Mouse (Mus musculus) limb, embryonic 11.5 days (tissue): ENCODE data around the gene Lyz1. TPM values are rescaled to one million over a fixed set of nuclear protein-coding genes. Genes with fewer than 3 reads are reported as not detected.

Experiments used
- ATAC-seq: fragments of 200-750 bp; cut with Nextera tagmentation; 2 replicates; pipeline ENCODE4 v1.8.0; 2017; ENCODE audit warnings: low read depth; ENCODE audit not compliant: insufficient number of reproducible peaks, low FRiP score, low TSS enrichment
- DNase-seq: peaks from one replicate; pipeline ENCODE4 v3.0.0-alpha.2; 2015; ENCODE audit warnings: low spot score
- H3K27ac ChIP-seq: fragments of 300-500 bp; sonication (generic); replicated peaks from 2 replicates; pipeline ENCODE4 v1.5.1; 2014; ENCODE audit warnings: low read depth, mild to moderate bottlenecking, low read length
- H3K27me3 ChIP-seq: fragments of 300-500 bp; sonication (generic); 2 replicates; pipeline ENCODE4 v1.6.1; 2014; ENCODE audit warnings: mild to moderate bottlenecking, low read length, mixed read lengths; ENCODE audit not compliant: control insufficient read depth, insufficient read depth
- H3K36me3 ChIP-seq: fragments of 300-500 bp; sonication (generic); 2 replicates; pipeline ENCODE4 v1.6.1; 2014; ENCODE audit warnings: mild to moderate bottlenecking, low read length, moderate library complexity, mixed read lengths; ENCODE audit not compliant: control insufficient read depth, insufficient read depth
- H3K4me1 ChIP-seq: fragments of 300-500 bp; sonication (generic); 2 replicates; pipeline ENCODE4 v1.6.1; 2014; ENCODE audit warnings: low read length, mixed read lengths; ENCODE audit not compliant: control insufficient read depth, insufficient read depth
- H3K4me2 ChIP-seq: fragments of 300-500 bp; sonication (generic); 2 replicates; pipeline ENCODE4 v1.6.1; 2014; ENCODE audit warnings: low read depth, mild to moderate bottlenecking, moderate library complexity; ENCODE audit not compliant: severe bottlenecking
- H3K4me3 ChIP-seq: fragments of 300-500 bp; sonication (generic); 2 replicates; pipeline ENCODE4 v1.5.1; 2014; ENCODE audit warnings: low read depth, low read length
- H3K9ac ChIP-seq: fragments of 300-500 bp; sonication (generic); 2 replicates; pipeline ENCODE4 v1.6.1; 2014; ENCODE audit warnings: mild to moderate bottlenecking, low read length
- H3K9me3 ChIP-seq: fragments of 300-500 bp; sonication (generic); 2 replicates; pipeline ENCODE4 v1.6.1; 2016; ENCODE audit warnings: low read length; ENCODE audit not compliant: control insufficient read depth
- WGBS: fragments of 180-500 bp; shearing (Covaris S2); extraction: QIAGEN DNeasy Blood & Tissue Kit; methylation state at CpG from one replicate; pipeline ENCODE4 v1.1.7; 2014; 5-methylcytosine and 5-hydroxymethylcytosine counted together
- polyA plus RNA-seq: library from polyadenylated mRNA; unstranded; fragments of >200 nt; fragmentation: Nextera tagmentation; extraction: Ambion mirVana; gene quantifications from 2 replicates; pipeline ENCODE4 v1.2.1, GENCODE M21; 2014

Gene Lyz1
- polyA plus RNA-seq, 1 experiment from 2014 or later = not detected

DNA sequence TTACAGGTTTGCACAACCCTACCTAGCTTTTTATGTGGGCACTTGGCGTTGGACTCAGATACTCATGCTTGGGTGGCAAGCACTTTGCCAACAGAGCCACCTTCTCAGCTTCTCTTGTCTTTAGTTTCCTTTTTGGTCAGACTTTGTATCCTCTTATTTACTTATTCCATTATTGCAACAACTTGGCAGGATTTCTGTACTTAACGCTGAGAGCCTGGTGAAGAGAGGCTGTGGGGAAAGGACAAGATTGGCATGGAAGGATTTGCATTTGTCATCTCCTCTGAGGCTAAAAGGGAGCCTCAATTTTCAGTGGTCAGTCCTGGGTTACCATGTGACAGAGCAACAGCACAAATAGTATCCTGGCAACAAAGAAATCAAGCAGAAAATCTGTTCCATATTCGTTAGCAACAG lies 27.9 kb upstream of the Lyz1 start:
- no peak overlapping the region for H3K9ac ChIP-seq
- no peak overlapping the region for H3K4me3 ChIP-seq
- no peaks in the 10 kb centered on the region for H3K27me3 ChIP-seq
- H3K4me1 ChIP-seq = no peaks in the 10 kb centered on the region
- H3K4me2 ChIP-seq = no peak overlapping the region
- no peak for ATAC-seq
- H3K27ac ChIP-seq = no peak overlapping the region
- no peaks in the 10 kb centered on the region for H3K9me3 ChIP-seq
- no peak for DNase-seq
- WGBS = 86% methylated on average over 3 of the region's 3 CpGs
- no peaks in the 10 kb centered on the region for H3K36me3 ChIP-seq

DNA sequence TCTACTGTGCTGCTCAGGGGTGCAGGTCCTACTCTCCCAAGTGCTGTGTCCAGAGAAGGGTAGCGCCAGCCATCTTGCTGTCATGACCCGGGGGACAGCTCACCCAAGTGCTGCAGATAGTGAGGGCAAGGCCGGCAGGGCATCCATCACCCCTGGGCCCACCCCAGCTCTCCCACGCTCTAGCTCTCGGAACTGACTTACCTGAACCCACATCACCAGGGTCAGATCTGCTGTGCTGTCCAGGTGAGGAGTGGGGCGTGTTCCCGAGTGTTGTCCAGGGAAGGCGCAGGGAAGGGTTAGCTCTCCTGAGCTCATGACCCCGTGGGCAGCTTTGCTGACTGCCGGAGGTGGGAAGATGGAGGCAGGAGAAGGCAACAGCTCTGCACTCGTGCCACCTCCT lies 23.7 kb upstream of the Lyz1 start:
- Histone ChIP-seq H3K36me3 (no peaks in the 10 kb centered on the region), H3K4me1 (no peaks in the 10 kb centered on the region), H3K4me3 (no peak overlapping the region), H3K9me3 (no peaks in the 10 kb centered on the region), H3K27ac (no peak overlapping the region), H3K9ac (no peak overlapping the region), H3K4me2 (no peak overlapping the region), H3K27me3 (no peaks in the 10 kb centered on the region)
- DNase-seq (no peak), ATAC-seq (no peak)
- WGBS = 88% methylated on average over 11 of the region's 11 CpGs

DNA sequence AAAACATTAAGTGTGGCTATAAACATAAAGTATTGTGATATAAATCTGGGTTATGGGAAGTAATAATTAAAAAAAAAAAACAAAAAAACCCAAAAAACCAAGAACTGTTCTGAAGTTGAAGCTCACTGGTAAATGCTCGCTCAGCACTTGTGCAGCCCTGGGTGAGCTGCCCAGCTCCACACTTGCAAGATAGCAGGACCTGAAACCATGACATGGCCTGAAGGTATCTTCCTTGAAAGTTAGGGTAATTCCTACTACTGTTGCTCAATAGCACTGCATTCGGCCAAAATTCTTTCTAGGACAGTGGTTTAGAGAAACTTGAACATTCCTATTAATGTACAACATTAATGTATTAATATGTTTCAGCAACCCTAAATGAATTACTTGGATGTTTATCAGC lies 20.5 kb upstream of the Lyz1 start:
- WGBS = 91% methylated on average over 2 of the region's 2 CpGs
- no peak overlapping the region for H3K9ac ChIP-seq
- H3K4me3 ChIP-seq = no peak overlapping the region
- DNase-seq = no peak
- no peaks in the 10 kb centered on the region for H3K36me3 ChIP-seq
- H3K4me1 ChIP-seq = no peaks in the 10 kb centered on the region
- ATAC-seq = no peak
- no peaks in the 10 kb centered on the region for H3K27me3 ChIP-seq
- H3K4me2 ChIP-seq = no peak overlapping the region
- no peaks in the 10 kb centered on the region for H3K9me3 ChIP-seq
- no peak overlapping the region for H3K27ac ChIP-seq

DNA sequence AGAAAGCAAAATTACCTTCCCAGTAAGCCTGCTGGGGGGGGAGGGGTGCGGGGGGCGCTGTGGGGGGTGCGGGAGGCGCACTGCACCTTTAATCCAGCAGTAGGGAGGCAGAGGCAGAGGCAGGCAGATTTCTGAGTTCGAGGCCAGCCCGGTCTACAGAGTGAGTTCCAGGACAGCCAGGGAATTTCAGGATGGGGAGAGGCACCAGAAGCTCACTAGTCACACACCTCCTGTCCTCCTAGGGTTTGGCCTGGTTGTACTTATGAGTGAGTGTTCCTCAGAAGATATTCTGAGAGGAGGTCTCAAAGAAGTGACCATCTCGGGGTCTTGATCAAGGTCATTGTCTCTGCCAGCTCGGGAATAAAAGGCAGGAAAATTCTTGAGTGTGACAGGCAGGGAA lies 19.5 kb upstream of the Lyz1 start:
- H3K4me3 ChIP-seq = no peak overlapping the region
- H3K4me1 ChIP-seq = no peaks in the 10 kb centered on the region
- H3K27ac ChIP-seq = no peak overlapping the region
- H3K9me3 ChIP-seq = no peaks in the 10 kb centered on the region
- WGBS = 86% methylated on average over 8 of the region's 8 CpGs
- no peaks in the 10 kb centered on the region for H3K36me3 ChIP-seq
- DNase-seq = no peak
- no peak for ATAC-seq
- no peaks in the 10 kb centered on the region for H3K27me3 ChIP-seq
- no peak overlapping the region for H3K9ac ChIP-seq
- H3K4me2 ChIP-seq = no peak overlapping the region

GRCm38 (mm10) chr10:117304371-117304770 lies 11.7 kb upstream of the Lyz1 start:
- H3K9me3 ChIP-seq = no peaks in the 10 kb centered on the region
- 89% methylated on average over 5 of the region's 5 CpGs for WGBS
- ATAC-seq (no peak), DNase-seq (no peak)
- no peak overlapping the region for H3K4me2 ChIP-seq
- no peaks in the 10 kb centered on the region for H3K4me1 ChIP-seq
- no peak overlapping the region for H3K9ac ChIP-seq
- H3K4me3 ChIP-seq = no peak overlapping the region
- no peak overlapping the region for H3K27ac ChIP-seq
- no peaks in the 10 kb centered on the region for H3K27me3 ChIP-seq
- no peaks in the 10 kb centered on the region for H3K36me3 ChIP-seq

DNA sequence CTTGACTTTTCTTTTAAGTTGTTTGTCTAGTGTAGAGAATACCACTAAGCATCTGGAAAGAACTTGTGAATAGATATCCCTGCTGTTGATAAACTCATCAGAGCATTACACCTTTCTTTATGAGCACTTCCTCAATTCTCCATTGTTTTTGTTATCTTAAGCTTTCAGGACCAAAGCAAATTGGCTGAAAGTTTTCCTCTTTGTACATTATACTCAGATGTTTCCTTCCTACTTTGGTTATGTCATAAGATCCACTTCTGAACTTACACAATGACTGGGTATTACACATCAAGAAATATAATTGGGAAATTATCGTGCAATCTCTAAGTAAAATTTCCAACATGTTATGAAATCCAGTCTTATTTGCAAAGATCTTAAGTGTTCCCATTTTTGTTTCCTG lies 9.0 kb upstream of the Lyz1 start:
- no peak overlapping the region for H3K27ac ChIP-seq
- 94% methylated on average over 1 of the region's 1 CpGs for WGBS
- H3K4me2 ChIP-seq = no peak overlapping the region
- no peaks in the 10 kb centered on the region for H3K9me3 ChIP-seq
- H3K27me3 ChIP-seq = no peaks in the 10 kb centered on the region
- no peaks in the 10 kb centered on the region for H3K4me1 ChIP-seq
- H3K36me3 ChIP-seq = no peaks in the 10 kb centered on the region
- no peak overlapping the region for H3K4me3 ChIP-seq
- DNase-seq (no peak), ATAC-seq (no peak)
- no peak overlapping the region for H3K9ac ChIP-seq

DNA sequence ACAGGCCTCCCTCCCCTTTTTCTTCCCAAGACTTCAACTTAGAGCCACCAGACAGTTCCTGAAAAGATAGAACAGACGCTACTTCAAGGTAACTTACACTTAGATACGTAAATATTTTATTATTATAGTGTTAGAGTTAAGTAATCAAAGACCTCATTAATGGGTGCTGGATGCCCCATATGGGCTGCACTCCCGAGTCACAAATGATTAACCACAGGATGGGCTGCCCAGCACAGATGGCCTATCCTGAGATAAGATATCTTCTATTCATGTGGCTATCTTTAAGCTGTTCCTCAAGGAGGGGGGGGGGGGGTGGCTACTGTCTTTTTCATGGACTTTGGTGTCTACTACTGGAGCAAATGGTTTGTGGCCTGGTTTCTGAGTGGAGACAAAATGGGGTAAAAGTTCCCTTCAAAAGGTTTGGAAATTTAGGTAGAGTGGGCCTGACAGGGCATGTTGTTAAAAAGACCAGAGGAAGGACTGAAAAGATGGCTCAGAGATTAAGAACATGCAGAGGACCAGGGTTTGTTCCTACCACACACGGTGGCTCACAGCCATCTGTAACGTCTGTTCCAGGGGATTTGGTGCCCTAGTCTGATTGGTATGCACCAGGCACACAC lies 7.3 kb upstream of the Lyz1 start:
- Histone ChIP-seq H3K4me1 (no peaks in the 10 kb centered on the region), H3K4me3 (no peak overlapping the region), H3K9ac (no peak overlapping the region), H3K27me3 (no peaks in the 10 kb centered on the region), H3K36me3 (no peaks in the 10 kb centered on the region), H3K27ac (no peak overlapping the region), H3K9me3 (no peaks in the 10 kb centered on the region), H3K4me2 (no peak overlapping the region)
- ATAC-seq = no peak
- DNase-seq = no peak
- 80% methylated on average over 5 of the region's 5 CpGs for WGBS

- 79% methylated on average over 4 of the region's 4 CpGs for WGBS
- Histone ChIP-seq H3K4me2 (no peak overlapping the region), H3K9ac (no peak overlapping the region), H3K27me3 (no peaks in the 10 kb centered on the region), H3K4me3 (no peak overlapping the region), H3K27ac (no peak overlapping the region), H3K9me3 (no peaks in the 10 kb centered on the region), H3K4me1 (no peaks in the 10 kb centered on the region), H3K36me3 (no peaks in the 10 kb centered on the region)
- DNase-seq = no peak
- no peak for ATAC-seq
Observed at GRCm38 (mm10) chr10:117299106-117299505, 6.4 kb upstream of the Lyz1 start.

DNA sequence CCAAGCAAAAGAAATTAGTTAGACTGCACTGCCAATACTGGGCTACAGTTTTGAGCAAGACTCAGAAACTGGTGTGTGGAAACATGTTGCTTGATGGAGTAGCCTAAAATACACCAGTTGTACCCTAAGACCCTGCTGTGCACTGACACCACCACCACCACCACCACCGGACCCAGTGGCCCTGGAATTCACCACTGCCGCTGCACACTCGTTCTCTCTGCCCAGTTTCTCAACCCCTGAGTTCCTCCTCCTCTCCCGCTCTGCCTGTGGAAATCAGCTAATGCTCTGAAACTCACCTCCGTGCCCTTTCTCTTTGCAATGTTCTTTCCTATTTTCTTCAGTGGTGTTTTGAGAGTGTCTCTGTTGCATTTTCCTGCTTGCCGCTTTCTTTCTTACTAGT lies 5.7 kb upstream of the Lyz1 start:
- no peak overlapping the region for H3K27ac ChIP-seq
- no peaks in the 10 kb centered on the region for H3K4me1 ChIP-seq
- H3K27me3 ChIP-seq = no peaks in the 10 kb centered on the region
- DNase-seq (no peak), ATAC-seq (no peak)
- WGBS = 80% methylated on average over 6 of the region's 6 CpGs
- no peaks in the 10 kb centered on the region for H3K36me3 ChIP-seq
- H3K4me2 ChIP-seq = no peak overlapping the region
- no peak overlapping the region for H3K9ac ChIP-seq
- H3K9me3 ChIP-seq = no peaks in the 10 kb centered on the region
- no peak overlapping the region for H3K4me3 ChIP-seq
